Mouse (Mus musculus) cerebellum, postnatal 36 days (tissue): Measurements from ENCODE around the gene Zbtb20.

ENCODE experiments used
- DNase-seq, 2 experiments: peaks; one replicate each; pipeline ENCODE4 v3.0.0; 2021 to 2022; ENCODE audit warnings: mixed read lengths in 2 of 2

Gene Zbtb20

GRCm38 (mm10) chr16:43664861-43665260 is 789.2 kb downstream of the Zbtb20 start:
- no peak for DNase-seq

GRCm38 (mm10) chr16:43668294-43668693 is 792.6 kb downstream of the Zbtb20 start:
- no peak for DNase-seq

GRCm38 (mm10) chr16:43671972-43672371 is 796.3 kb downstream of the Zbtb20 start:
- DNase-seq, result no peak

- DNase-seq, result no peak
These were observed 797.0 kb downstream of the Zbtb20 start for GRCm38 (mm10) chr16:43672697-43673096.

GRCm38 (mm10) chr16:43674400-43674799 is 798.7 kb downstream of the Zbtb20 start:
- DNase-seq, result no peak

GRCm38 (mm10) chr16:43687968-43688367 is 812.3 kb downstream of the Zbtb20 start:
- DNase-seq, result no peak

- DNase-seq, result no peak
These were observed 814.6 kb downstream of the Zbtb20 start for GRCm38 (mm10) chr16:43690211-43690690.

GRCm38 (mm10) chr16:43690912-43691311 is 815.2 kb downstream of the Zbtb20 start:
- no peak for DNase-seq

GRCm38 (mm10) chr16:43691741-43692140 is 816.1 kb downstream of the Zbtb20 start:
- DNase-seq, result no peak
